Mouse (Mus musculus): ENCODE measurements at regions not wholly inside any gene's neighbourhood (a gene's known extent, or its start where the extent isn't known, plus 50 kb on each side); places are given as distances from the start of the nearest gene placed in this dataset.

DNA sequence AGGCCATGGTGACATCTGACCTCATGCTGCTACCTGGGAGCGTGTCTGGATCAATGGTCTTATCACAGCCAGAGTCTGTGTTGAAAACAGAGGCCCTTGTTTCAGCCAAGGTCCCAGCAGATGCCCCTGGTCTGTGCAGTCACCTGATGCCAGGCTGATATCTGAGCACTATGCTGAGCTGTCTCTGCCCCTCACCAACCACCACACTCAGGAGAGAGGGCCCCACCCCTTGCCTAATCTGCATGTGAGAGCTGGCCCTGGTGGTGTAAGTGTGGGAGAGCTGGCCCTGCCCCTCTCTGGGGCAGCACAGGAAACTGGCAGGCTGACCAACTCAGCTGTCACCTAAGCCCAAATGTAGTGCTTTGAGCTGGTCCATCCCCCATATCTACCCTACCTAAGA, 210.5 kb upstream of the A1bg start:
- no peak for DNase-seq

DNA sequence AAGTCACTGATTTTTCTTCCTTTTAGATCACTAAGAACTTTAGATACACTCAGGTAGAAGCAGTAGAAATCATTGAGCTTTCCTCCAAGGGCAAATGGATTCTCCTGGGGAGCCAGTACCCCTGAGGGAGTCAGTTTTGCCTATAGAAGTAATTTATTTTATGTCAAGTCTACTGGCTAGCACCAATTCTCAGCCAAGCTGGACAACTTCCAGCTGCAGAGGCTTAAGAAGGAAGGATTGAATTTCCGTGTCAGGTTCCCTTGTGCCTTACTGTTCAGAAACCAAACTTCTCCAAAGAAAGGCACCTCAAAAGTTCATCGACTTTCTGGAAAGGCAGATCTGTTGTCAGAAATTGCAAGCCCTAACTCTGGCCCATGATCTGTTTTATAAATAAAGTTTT, 205.2 kb upstream of the A1bg start:
- no peak for DNase-seq

DNA sequence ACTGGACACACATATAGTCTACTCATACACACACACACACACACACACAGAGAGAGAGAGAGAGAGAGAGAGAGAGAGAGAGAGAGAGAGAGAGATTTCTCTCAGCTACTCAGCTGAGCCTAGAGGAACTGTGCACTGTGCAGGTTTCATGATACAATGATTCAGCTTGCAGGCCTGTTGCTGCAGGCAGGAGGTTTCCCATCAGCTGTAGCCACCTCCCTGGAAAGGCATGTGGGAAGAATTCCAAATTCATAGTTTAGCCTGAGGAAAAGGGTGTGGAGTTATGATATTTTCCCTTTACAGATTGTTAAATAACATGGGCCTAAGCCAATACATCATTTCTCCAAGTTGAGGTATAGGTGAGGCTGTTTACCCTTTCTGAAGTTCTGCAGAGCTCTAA, 204.3 kb upstream of the A1bg start:
- no peak for DNase-seq

DNA sequence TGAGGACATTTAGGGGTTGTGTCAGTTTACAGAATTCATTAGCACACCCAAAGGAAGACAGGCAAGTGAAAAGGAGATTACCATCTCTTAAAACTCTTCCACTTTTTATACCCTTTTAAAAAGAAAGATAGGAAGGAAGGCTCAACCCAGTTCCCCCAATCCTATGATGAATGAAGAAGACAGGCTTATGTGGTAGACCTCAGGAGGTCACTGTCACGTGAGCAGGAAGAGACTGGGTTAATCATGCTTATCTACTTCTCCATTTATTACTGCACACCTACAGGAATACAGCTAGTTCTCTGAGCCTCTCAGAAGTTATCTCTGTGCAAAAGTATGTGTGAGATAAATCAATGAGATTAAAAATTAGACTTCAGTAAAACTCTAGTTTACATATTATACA, 194.1 kb upstream of the A1bg start:
- no peak for DNase-seq

DNA sequence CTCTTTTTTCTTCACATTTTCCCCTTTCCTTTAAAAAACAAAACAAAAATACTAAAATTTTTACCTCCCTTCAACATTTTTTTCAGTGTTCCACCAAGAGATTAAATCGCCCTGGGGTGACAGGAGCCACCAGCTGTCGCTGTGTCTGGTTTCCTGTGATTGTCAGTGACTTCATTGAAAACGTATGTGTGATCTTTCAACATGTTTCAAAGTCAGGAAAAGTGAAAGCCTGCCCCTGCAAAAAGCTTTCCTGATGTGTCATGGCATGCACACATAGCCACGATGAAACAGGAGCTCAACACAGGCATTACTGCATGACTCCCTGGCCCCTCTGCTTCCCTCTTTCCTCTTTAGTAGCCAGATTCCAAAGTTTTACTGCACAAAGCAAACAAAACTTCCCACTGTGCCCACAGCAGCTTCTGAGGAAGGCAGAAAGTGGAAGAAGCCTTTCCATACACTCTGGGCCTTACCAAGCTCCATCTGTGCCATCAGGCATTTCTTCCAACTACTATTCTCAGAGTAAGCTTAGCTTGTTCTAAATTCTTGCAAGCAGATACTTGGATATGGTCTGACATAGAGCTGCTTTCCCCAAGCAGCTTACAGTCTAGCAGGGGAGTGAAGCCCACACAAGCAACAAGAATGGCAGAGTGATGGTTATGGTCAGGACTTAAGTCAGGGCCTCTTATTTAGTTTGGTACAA, 186.8 kb upstream of the A1bg start:
- no peak for DNase-seq

DNA sequence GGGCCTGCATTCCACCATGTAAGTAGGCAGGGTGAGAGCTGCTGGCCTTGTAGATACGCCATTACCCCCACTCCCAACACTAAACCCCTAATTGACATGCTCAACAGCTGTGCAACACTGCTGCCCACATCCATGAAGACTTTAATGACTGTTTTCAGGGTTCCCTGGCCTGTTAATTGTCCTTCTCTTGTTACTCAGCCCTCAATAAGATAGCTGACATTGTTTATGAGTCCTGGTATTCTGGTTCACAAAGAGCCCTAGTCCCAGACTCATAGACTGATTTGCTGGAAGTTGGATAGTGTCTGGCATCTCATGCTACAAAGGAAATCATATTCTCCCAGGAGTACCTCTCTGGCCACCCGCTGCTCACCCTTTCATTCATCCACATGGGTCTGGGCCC, 186.1 kb upstream of the A1bg start:
- no peak for DNase-seq

DNA sequence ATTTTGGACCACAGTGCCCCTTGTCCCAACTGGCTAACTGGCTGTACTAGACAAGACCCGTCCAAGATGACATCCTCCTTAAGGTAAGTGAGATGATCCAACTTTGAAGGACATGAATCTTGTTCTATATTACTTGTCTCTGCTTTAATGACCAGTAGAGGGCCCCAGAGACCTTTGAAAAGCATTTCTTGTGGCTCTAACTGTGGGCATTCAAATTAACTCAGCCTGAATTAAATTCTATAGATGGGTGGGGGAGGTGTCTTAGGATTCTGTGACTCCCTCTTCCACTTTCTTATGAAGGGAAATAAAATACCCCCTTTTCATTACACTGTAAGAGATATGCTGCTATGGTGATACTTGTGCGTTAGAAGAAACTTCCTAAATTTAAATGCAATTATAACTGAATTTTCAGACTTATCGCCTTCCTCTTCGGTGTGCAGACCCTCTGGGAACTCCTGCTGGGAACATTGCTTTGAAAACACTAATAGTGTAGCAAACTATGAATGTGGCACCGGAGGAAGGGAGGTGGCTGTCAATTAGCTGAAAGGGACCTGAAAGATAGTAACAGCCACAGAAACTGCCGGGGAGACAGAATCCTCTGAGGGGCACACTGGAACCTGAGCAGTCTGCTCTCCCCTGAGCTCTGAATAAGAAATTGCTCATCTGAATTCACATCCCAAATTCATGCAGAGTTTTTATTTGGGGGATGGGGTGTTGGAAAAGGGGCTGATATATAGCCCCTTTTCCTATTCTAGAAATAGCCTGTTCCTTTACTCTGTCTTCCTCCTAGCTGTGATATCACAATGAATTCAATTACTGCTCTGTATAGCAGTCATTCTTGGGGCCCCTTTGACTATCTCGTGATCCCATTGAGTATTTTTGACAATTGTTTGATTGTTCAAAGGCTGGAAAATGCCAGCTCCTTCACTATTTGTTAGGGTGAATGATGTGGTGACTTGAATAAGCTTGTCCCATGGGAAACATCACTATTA, 179.9 kb upstream of the A1bg start:
- DNase-seq = peak; percentile 58

DNA sequence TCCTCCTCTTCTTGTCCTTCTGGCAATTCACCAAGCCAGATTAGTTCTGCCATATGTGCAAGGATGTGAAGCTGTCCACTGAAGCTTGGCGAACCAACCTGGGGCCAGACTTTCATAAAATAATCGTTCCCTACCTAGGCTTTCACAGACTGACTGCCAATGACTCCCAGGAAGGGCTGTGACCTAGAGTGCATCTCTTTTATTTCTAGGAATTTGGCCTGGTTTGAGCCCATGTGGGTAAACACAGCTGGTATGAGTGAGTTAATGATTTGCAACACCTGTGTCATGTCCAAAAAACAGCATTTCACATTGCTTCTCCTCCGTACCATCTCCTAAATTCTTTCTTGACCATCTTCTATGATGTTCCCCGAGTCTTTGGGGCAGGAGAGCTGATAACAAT, 178.0 kb upstream of the A1bg start:
- no peak for DNase-seq

DNA sequence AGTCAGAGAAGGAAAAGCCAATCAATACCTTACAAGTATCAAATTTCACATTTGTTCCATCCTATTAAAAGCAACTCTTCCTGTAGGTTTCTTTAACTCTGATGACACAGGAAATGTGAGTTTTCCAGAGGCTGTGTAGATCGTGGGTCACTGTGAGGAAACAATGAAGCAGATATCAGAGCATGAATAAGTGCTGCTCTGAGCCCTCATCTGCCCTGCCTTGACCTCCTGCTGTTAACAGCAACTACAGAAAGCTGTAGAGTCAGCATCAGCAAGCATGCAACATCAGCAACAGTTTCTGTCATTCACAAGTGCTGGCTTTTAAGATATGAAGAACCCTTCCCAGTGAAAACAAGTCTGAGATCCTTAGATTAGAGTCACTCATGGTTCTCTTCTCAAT, 176.2 kb upstream of the A1bg start:
- DNase-seq = no peak

DNA sequence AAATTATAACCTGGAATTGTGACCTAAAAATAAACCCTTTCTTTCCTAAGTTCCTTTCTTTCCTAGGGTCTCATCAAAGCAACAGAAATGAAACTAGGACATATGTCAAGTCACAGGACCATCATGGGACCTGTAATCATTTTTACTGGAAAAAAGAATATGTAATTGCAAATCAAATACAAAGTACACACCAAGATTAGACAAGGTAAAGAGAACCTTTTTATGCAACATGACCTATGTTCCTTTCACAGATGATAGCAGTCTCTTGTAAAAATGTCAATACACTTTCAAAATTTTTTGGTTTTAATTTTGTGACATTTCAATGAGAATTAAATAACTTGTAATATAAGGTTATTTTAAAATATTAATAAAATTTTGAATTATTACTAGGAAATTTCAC, 175.7 kb upstream of the A1bg start:
- no peak for DNase-seq

DNA sequence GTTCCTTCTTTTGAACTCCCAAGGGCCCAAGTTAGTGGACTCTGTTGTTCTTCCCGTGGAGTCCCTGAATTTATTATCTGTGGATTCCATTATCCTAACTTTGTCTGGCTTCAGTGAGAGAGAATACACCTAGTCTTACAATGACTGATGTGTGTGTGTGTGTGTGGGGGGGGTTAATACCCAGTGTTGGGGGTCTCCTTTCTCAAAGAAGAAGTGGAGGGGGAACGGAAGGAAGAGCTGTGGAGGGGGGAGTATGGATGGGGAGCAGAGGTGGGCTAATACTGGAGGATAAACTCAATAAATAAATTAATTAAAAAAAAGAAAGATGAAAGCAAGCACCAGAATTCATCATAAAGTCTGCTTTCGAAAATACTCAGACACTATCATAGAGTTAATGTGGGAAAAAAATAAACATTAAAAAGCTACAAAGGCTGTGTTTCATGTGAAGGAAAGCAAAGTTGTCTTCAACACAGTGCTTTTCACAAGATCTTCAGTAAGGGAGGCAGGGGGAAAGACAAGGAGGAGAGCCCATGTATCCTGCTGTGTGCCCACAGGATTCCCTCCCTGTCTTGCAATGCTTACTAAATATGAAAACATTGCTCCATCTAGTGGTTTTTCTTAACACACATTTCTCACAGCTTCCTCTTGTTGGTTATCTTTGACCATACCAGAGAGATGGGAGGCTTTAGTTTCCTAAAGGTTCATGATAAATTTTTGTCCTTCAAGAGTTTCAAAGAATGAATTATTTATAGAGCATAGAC, 173.4 kb upstream of the A1bg start:
- DNase-seq = peak; percentile 17

DNA sequence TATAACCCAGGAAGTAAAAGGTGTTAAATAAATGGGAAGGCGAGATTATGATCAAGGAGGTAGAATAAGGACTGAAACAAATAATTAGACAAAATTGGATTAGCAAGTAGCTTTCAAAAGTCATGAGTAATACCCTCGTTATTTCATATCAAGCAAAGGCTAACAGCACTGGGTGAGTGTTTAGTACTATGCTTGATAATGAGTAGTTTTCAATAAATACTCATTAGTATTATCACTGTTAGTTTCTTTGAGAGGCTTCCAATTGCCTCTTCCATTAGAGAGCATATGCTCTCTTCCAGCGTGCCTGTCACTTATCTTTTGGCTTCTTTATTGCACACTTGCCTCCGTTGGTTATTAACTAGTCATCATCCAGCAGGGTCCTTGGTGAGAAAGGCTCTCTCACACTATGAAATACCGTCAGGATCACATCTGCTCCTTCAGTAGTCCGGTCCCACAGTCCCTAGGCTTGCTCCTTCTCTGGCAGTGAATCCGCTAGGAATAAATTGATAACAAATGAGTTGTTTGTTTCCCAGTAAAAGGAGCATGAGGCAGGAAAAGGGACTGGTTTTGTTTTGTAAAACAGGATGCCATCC, 132.3 kb upstream of the A1bg start:
- DNase-seq = no peak

DNA sequence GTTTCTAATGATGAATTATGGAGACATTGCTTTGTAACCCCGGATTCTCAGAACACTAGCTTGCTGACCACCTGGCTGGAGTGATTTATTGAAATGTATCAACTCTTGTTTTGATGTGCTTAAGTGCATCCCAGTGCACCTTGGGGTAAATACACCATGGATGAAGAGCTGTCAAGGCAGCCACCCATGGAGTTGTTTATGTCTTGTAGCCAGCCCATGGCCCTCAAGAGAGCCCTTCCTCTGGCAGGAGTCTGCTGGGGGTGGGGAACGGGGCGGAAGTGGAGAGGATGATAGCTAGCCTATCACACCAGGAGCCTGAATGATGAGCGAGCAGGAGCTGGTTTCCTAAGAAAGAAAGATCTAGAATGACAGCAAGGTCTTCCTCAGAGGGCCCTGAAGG, 128.6 kb upstream of the A1bg start:
- no peak for DNase-seq

DNA sequence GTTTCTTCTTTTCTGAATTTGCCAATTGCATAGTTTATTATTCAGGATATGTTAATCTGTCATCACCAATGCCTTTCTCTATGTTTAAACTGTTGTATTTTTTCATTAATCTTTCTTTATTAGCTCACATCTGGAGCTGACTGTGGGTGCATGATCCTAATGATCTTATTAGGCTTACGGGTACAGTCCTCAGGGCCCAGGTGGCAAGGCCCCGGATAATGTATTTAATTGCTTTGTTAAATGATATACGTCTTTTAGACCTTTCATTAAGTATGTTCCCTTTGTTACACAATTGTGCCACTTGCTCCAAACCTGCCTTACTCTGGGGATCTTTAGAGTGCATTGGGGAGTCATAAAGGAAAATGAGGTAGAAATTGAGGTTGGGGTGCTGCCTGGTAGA, 86.7 kb upstream of the A1bg start:
- no peak for DNase-seq

DNA sequence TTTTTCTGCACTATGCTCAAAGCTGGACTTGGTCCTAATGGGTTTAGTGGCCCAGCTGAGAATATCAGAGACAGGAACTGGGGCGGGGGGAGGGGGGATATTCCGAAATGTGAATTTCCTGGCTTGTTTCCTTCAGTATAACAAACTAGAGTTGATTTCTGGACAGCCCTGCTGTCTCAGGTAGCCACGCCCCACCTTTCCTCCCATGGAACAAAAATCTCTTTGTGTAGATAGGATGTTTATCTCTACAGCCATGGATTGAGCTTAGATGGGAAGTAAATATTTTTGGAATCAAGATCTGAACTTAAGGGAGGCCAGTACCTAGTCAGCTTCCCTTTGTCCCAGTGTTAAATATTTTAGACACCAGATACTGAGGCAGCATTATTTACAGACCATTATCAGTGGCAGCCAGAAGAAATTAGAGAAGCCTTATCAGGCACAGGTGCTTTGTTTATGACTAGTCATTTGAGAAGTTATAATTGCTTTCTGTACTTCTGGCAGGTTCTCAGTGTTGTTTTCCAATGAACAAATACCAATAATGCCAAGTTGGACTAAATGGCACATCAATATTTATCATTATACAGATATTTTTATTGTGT, 84.7 kb upstream of the A1bg start:
- peak; percentile 67 for DNase-seq

DNA sequence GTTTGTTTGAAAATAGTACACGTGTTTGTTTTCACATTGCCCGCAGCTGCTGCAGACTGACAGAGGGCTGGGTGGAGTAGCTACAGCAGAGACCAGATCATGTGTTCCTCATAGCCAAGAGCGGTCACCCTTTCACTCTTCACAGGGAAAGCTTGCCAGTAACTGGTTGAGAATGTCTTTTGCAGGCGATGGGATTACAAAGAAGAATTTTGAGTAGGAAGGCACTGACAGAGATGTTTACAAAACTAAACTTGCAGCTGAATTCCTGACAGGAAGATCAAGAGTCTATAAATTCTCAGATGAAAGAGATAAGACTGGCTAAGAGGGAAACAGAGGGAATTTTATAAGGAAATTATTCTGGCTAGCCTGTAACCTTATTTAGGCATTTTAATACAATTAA, 83.8 kb upstream of the A1bg start:
- DNase-seq = peak; percentile 64

DNA sequence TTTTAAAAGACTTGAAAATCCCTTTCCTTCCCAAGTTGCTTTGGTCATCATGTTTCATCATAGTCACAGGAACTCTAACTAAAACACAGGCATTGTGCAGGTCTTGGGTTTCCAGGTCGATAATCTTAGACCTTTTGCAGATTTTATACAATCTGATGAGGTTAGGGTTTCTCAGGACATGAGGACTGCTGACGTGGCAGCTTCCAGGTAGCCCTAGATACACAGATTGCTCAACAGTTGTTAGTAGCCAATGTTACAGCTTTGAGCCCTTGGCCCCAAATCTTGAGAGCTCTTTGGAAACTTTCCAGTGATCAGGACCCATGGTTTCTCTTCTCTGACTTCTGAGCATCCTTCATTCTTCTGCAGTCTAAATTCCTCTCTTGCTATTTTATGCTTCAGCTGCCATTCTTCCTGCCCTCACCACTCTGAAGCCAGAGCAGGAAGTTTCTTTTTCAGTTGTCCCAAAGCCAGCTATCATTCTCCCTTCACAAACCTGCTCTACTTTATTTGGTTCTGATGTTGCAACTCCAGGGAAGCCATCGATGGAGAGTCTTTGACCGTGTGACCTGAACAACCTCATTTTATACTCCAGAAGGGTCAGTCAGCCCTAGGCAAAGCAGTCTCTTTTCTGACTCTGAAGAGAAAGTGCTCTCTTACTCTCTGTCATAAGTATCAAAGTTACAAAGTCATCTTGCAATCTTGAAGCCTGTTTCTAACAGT, 71.3 kb upstream of the A1bg start:
- no peak for DNase-seq

DNA sequence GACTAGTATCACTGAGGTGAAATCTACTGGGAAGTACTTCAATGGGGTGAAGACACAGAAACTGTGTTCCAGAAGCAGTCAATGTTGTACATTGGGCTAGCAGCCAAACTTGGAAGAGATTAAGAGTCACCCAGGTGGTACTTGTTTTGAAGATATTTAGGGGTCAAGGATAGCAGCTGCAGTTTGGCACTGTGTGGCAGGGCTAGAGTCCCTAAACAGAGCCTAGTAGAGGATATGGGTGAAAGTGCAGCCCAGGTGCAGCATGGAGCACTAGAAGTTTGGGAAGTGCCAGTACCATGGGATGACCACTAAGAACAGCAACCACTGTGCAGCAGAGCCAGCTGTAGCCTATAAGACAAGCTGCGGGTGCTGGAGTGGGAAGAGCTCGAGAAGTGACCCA, 70.6 kb upstream of the A1bg start:
- DNase-seq = no peak

DNA sequence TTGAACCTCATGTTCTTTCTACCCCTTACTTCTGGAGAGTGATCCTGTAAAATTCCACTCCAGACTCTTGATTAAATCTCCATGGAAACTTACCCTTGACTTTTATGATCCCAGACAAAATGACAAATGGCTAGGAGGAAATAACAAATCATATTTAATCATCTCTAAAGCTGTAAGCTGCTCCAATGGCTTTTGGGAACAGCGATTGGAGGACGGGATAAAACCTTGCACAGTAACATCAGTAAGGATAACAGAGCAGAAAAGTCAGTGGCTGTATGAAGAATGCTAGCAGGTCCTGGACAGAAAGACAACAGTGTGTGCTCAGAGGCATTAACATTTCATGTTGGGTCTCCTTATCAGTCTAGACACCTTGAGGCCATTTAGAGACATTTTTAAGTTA, 59.8 kb upstream of the A1bg start:
- no peak for DNase-seq
